Mouse (Mus musculus): ENCODE data around the gene Cd6.

Cd6 gene

DNA sequence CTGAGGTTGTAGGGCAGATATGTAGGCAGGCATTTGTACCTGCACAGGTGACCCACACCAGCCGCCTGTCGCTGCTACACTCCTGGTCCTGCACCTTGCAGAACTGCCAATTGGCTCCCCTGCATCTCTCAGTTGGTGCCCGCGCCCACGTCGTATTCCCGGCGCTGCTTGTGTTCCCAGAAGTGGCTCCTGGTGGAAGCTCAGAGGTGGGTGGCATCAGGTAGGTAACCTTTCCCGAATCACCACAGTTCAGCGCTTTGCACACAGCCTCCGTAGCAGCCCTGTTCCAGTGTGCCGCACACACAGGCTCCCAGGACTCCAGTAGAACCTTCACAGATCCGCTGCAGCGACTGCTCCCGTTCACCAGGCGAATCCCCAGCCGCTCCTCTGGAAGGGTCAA, 30.7 kb downstream of the Cd6 start:
- no peak for DNase-seq (ENCODE audit: low spot score)

- no peak for DNase-seq (ENCODE audit: low spot score)
Measured at GRCm38 (mm10) chr19:10798576-10798975, 31.3 kb downstream of the Cd6 start.

- DNase-seq (ENCODE audit: low spot score): no peak
Measured at GRCm38 (mm10) chr19:10794916-10795315, 34.9 kb downstream of the Cd6 start.

DNA sequence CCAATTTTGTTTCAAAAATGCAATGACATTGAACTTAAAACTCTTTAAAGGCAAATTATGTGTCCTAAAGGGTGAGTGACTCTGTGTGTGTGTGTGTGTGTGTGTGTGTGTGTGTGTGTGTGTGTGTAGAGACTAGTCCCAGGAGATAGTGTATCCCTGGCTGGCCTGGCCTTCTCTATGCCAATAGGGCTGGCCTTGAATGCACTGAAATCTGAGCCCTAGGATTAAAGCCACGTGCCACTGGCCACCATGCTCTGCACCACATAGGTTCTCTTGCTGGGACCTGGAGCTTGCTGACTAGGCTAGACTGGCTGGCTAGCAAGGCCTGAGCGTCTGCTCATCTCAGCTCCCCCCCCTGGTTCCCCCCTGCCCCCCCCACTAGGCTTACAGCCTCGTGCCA, 36.8 kb downstream of the Cd6 start:
- no peak for DNase-seq (ENCODE audit: low spot score)

DNA sequence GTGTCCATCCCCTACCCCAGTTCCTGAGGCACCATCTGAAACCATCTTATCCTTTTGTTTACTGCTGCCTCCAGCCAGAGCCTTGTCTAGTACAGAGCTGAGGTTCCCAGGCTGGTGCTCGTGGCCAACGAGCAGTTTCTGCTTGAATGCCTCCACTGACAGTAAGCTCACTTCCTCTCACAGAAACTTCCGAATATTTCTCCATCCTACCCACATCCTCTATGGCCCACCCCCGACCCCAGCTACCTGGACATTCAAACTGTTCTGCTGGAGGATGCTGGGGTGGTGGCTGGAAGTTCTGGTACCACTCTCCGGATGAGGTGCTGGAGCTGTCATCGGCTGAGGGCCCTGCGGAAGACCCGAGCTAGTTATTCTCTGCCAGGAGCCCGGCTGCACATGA, 39.5 kb downstream of the Cd6 start:
- no peak for DNase-seq (ENCODE audit: low spot score)

GRCm38 (mm10) chr19:10788242-10788641, 41.6 kb downstream of the Cd6 start:
- DNase-seq (ENCODE audit: low spot score): peak; percentile 77

- peak; percentile 84 for DNase-seq (ENCODE audit: low spot score)
Measured at GRCm38 (mm10) chr19:10787406-10787805, 42.5 kb downstream of the Cd6 start.

GRCm38 (mm10) chr19:10786753-10787152, 43.1 kb downstream of the Cd6 start:
- DNase-seq (ENCODE audit: low spot score): no peak

DNA sequence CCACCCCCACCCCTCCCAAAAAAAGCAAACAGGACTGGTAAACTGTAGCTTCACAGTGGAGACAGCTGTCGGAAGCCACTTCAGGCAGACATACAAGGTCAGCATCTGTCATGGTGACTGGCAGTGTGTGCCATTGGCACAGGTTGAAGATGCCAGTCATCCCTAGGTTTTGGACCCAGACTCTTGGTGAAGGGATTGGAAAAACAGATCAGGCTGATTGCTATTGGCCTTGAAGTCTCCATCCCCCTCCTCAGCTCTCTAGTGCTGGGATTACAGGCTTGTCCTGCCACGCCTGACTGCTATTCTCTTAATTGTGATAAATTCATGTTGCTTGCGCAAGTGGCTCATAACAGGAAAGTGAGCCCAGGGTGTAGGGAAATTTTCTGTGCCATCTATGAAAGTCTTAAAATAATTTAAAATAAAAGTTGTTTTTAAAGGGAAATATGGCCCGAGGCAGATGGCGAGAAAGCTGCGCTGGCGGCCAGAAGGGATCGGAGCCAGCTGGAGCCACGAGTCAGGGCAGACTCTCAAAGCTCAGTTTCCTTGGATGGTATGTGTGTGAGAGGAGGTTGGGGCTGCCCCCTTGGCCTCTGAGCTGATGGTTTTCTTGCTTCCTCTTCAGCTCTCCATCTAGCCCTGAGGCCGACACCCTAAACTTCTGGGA, 44.9 kb downstream of the Cd6 start:
- no peak for DNase-seq (ENCODE audit: low spot score)

DNA sequence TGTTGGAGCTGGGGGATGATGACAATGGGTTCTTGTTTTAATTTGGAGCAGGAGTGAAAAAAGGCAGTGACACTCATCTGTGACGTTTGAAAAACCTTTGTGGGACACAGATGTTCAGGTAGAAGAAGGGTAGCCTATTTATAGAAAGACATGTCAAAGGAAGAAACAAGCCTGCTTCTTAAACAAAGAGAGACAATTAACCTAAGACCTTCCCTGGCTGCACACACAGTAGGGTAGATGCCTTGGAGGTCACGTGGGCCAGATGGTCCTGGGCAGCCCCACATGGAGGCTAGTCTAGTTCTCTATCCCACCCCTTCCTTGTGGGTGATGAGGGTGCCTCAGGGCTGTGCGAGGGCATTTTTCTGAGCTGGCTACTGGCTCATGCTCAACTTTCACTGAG, 45.8 kb downstream of the Cd6 start:
- DNase-seq (ENCODE audit: low spot score): no peak

DNA sequence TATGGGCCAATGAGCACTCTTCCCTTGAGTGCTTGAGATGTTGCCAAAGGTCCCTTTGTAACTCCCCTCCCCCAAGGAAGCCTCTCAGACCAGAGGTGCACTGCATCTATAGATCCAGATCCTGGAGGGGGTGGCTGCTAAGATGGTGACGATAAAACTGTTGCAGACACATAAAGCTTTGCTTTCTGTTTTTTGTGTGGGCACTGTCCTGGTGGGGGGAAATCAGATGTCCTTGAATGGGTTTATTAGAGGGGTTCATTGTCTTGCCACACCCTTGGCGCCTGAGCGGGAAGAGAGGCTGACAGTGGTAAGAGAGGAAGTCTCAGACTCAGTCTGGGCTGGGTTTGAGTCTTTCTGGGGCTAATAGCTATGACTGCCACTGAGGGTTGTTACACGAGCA, 46.7 kb downstream of the Cd6 start:
- DNase-seq (ENCODE audit: low spot score): no peak

DNA sequence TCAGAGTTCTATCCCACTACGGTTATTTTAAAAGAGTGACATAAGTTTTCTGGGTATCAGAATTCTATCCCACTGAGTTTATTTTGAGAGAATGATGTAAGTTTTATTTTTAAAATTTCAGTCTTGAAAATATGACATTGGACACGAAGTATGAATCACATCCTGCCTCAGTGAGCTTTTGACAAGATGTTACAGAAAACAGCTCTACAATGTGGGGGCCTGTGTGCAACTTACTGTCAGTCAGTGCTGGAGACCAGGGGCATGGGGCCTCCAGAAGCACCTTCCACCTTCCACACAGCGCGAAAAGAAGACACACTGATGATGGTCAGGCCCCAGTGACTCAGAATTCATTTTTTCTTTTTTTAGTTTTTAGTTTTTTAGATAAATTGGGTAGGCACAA, 48.2 kb downstream of the Cd6 start:
- DNase-seq (ENCODE audit: low spot score): no peak

- peak; percentile 27 for DNase-seq (ENCODE audit: low spot score)
Measured at GRCm38 (mm10) chr19:10776906-10777305, 53.0 kb downstream of the Cd6 start.

DNA sequence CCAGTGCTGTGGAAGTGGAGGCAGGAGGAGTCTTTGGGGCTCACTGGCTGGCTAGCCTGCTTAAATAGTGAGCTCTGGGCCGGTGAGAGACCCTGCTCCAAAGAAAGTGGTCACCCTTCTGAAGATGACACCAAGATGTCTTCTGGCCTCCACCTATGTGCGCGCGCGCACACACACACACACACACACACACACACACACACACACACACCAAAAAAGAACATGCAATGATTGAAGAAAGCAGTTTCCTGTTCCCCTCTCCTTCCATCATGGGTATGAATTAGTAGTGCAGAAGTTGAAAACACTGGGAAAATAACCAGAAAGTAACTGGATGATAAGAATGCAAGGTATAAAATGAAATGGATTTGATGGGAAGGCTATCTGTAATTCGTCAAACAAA, 55.7 kb downstream of the Cd6 start:
- DNase-seq (ENCODE audit: low spot score): no peak

- no peak for DNase-seq (ENCODE audit: low spot score)
Measured at GRCm38 (mm10) chr19:10773384-10773783, 56.5 kb downstream of the Cd6 start.

GRCm38 (mm10) chr19:10772866-10773265, 57.0 kb downstream of the Cd6 start:
- DNase-seq (ENCODE audit: low spot score): no peak

GRCm38 (mm10) chr19:10771995-10772394, 57.9 kb downstream of the Cd6 start:
- peak; percentile 38 for DNase-seq (ENCODE audit: low spot score)

- no peak for DNase-seq (ENCODE audit: low spot score)
Measured at GRCm38 (mm10) chr19:10769429-10770195, 60.2 kb downstream of the Cd6 start.

- no peak for DNase-seq (ENCODE audit: low spot score)
Measured at GRCm38 (mm10) chr19:10768694-10769428, 61.0 kb downstream of the Cd6 start.

DNA sequence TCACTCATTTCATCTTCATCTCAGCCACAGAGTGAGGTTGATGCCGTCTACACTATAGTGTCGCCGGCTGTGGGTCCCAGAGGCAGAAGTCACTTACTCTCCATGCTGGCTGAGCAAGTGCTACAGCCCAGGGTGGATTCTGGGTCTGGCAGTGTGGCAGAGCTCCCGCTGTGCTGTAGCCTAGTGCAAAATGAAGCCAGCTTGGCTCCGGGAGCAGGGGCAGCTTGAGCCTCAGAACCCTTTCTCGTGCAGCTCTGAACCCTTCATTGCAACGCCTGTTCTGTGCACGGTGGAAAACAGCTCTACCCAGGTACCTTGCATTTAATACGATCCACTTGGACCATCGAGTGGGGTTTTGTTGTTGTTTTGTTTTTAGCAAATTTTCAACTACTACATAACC, 62.2 kb downstream of the Cd6 start:
- no peak for DNase-seq (ENCODE audit: low spot score)

DNA sequence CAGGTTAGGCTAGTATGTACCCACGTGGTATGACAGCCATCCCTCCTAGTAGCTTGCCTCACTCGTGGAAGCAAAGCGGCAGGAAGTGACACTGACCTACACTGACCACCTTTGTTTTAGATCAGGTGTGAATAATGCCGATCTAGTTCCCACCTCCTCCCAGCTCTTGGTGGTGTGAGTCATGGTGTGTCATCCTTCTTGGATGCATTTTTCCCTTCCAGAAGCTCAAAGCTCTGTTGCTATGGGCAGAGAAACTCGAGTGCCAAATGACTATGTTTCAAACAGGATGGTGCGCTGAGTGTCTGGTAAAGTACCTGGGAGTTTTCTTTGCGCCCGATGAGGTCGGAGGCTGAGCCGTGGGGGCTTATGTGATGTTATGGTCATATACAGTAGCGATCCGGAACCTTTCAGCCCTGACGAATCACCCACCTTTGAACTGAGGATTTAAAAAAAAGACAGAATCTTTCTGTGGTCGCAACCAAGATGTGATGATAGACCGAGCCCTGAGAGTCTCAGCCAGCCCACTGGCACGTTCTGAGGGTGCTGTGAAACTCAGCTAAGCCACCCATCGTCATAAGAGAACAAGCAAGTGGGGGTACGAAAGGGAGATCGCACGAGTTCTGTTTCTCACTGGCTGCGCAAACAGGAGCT, 66.4 kb downstream of the Cd6 start:
- DNase-seq (ENCODE audit: low spot score): peak; percentile 81

- no peak for DNase-seq (ENCODE audit: low spot score)
Measured at GRCm38 (mm10) chr19:10762468-10762867, 67.4 kb downstream of the Cd6 start.

All from T-cell, adult 2 months (primary cell).